Mouse (Mus musculus) layer of hippocampus, postnatal 10 days (tissue): ENCODE data around the gene Hbq1a. TPM values are rescaled to one million over a fixed set of nuclear protein-coding genes. Genes with fewer than 3 reads are reported as not detected.
"Not testable (repeated sequence)": the region's sequence is repeated elsewhere in the genome, so short reads cannot be mapped to it uniquely, and the experiment has no call there.

Experiments
- DNase-seq, 2 experiments: peaks; one replicate each; pipeline ENCODE4 v3.0.0; 2021; ENCODE audit warnings: low spot score in 2 of 2
- total RNA-seq, 2 experiments: library from RNA; stranded (reverse); gene quantifications; 2 replicates each; pipeline ENCODE4 v1.2.3; 2021

Hbq1a gene
- total RNA-seq, 2 experiments from 2014 or later = 1.6 to 2.7 TPM

DNA sequence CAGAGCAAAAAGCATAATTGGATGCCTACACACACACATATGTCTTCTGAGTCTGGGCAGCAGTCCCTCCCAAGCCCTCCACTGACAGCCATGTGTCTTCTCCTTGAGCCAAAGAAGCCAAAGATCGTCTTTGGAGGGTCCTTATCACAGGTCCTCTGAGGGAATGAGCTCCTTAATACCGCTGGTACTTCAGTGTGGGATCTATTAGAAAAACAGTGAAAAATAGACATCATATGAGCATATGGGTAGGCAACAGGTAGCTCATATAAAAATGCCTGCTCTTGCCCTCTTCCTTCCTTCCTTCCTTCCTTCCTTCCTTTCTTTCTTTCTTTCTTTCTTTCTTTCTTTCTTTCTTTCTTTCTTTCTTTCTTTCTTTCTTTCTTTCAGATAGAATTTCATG is 15.3 kb upstream of the Hbq1a start:
- not testable (repeated sequence) for DNase-seq

DNA sequence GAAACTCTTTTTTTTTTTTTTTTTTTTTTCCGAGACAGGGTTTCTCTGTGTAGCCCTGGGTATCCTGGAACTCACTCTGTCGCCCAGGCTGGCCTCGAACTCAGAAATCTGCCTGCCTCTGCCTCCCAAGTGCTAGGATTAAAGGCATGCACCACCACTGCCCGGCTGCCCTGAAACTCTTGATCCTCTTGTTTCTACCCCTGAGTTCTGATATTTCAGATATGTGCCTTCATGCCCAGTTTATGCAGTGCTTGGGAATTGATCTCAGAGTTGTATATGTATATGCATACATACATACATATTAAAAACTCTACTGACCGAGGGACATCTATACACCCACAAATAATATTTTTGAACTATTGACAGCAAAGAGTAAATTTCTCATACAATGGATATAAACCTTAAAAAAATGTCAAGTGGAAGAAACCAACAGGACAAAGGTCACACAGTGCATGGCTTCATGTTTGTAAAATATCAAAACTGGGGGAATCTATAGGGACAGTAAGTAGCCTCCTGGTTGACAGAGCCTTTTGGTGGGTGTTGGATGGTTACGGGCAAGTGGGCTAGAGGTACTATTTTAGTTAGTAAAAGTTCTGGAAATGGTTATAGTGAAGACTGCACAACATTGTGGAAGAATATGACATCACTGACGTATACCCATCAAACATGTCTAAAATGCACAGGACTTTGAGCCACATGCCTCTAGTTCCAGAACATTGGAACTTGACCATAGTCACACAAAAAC is 14.7 kb upstream of the Hbq1a start:
- DNase-seq = no peak

DNA sequence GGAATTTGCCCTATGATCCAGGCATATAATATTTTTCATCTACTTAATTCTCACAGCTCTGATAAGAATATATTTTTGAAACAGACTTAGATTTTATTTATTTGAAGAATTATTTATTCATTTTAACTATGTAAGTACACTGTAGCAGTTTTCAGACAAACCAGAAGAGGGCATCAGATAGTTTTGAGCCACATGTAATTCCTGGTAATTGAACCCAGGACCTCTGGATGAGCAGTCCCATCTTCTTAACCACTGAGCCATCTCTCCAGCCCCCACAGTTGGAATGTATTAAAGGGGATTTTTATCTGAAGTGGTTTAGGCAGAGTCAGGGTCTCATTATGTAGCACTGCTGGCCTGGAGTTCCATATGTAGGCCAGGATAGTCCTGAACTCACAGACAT is 14.0 kb upstream of the Hbq1a start:
- DNase-seq = not testable (repeated sequence)

DNA sequence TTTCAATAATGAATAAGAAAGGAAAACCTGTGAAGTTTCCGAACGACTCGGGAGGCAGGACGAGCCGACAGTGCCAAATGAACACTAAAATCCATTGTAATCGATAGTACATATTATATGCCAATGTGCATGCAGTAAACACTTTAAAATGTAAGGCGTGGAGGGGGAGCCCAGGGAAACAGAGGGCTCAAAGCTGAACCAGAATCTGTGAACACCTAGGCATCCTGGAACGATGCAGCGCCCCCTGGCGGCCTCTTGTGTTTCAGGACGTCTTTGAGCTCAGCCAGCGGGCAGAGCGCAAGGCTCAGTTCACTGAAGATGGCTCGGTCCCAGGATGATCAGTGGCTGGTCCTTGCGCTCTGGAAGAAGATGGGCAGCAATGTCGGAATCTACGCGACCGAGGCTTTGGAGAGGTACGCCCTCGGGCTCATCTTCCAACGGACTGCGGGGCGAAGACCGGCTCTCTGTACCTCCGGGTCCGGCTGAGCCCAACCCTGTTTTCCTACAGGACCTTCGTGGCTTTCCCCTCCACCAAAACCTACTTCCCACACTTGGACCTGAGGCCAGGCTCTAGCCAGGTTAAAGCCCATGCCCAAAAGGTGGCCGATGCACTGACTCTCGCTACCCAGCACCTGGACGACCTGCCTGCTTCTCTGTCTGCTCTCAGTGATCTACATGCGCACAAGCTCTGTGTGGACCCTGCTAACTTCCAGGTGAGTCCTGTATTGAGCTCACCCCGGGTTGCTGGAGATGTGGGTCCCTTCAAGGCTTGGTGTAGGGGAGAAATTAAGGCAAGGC is 13.0 kb upstream of the Hbq1a start, which contains the start of gene Hbq1b:
Hbq1b (plus strand) TSS at position 271 of the 798 bp plus-strand sequence.
- DNase-seq = peak; percentile 83 to 86

- no peak for DNase-seq
Measured at GRCm38 (mm10) chr11:32287493-32287825, 12.4 kb upstream of the Hbq1a start.

GRCm38 (mm10) chr11:32292819-32293218 is 7.0 kb upstream of the Hbq1a start:
- DNase-seq = not testable (repeated sequence)

DNA sequence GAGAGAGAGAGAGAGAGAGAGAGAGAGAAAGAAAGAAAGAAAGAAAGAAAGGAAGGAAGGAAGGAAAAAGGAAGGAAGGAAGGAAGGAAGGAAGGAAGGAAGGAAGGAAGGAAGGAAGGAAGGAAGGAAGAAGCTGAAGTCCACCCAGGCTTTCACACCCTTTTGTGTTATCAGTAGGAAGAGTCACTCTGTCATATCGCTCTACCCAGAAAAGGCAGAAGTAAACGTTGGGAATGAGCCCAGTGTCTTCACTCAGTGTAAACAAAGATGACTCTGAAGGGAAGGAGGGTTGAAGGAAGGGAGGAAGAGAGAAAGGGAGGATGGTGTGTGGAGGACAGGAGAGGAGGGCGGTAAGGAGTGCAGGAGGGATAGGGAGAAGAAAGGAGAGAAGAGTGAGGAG is 6.4 kb upstream of the Hbq1a start:
- DNase-seq = not testable (repeated sequence)

DNA sequence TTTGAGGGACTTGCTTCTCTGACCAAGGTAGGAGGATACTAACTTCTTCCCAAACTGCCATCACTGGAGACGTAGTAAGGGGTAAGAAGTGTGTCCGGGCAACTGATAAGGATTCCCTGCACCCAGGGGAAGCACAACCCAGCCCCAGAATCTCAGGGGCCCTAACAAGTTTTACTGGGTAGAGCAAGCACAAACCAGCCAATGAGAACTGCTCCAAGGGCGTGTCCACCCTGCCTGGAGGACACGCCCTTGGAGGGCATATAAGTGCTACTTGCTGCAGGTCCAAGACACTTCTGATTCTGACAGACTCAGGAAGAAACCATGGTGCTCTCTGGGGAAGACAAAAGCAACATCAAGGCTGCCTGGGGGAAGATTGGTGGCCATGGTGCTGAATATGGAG is 3.7 kb upstream of the Hbq1a start, which contains the start of gene Hba-a2:
Hba-a2 (plus strand) TSS at position 287 of the 400 bp plus-strand sequence.
- not testable (repeated sequence) for DNase-seq

DNA sequence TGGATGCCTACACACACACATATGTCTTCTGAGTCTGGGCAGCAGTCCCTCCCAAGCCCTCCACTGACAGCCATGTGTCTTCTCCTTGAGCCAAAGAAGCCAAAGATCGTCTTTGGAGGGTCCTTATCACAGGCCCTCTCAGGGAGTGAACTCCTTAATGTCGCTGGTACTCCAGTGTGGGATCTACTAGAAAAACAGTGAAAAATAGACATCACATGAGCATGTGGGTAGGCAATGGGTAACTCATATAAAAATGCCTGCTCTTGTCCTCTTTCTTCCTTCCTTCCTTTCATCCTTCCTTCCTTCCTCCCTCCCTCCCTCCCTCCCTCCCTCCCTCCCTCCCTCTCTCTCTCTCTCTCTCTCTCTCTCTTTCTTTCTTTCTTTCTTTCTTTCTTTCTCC is 2.5 kb upstream of the Hbq1a start:
- DNase-seq = not testable (repeated sequence)

GRCm38 (mm10) chr11:32297866-32298531 is 1.9 kb upstream of the Hbq1a start:
- DNase-seq = no peak

- DNase-seq = no peak
Measured at GRCm38 (mm10) chr11:32298532-32298918, 1.3 kb upstream of the Hbq1a start.

- no peak for DNase-seq
Measured at GRCm38 (mm10) chr11:32300279-32301267, 704 bp downstream of the Hbq1a start.

GRCm38 (mm10) chr11:32301506-32301905 is 1.6 kb downstream of the Hbq1a start:
- no peak for DNase-seq

GRCm38 (mm10) chr11:32302824-32303419 is 3.1 kb downstream of the Hbq1a start:
- peak in 1 of 2 experiments; percentile 25 for DNase-seq

- no peak for DNase-seq
Measured at GRCm38 (mm10) chr11:32303455-32303854, 3.6 kb downstream of the Hbq1a start.

- DNase-seq = no peak
Measured at GRCm38 (mm10) chr11:32307006-32307405, 7.1 kb downstream of the Hbq1a start.

DNA sequence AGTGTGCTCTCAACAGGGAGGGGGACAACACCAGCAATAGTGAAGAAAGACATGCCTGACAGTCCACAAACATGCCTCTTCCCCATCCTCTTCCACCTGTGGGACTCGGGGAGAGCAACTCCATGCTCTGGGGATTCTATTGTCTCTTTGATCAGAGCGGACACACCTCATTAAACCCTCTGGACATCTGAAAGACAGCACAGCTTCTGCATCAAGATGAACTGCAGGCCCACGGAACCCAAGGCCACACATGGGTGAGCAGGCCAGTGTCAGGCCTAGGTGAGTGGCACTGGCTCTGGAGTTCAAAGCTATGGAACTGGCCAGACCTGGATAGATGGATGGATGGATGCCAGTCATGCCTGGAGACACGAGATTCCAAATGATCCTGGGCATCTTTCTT is 9.6 kb downstream of the Hbq1a start:
- no peak for DNase-seq

- DNase-seq = no peak
Measured at GRCm38 (mm10) chr11:32309928-32310327, 10.1 kb downstream of the Hbq1a start.

GRCm38 (mm10) chr11:32316009-32316408 is 16.1 kb downstream of the Hbq1a start:
- no peak for DNase-seq

DNA sequence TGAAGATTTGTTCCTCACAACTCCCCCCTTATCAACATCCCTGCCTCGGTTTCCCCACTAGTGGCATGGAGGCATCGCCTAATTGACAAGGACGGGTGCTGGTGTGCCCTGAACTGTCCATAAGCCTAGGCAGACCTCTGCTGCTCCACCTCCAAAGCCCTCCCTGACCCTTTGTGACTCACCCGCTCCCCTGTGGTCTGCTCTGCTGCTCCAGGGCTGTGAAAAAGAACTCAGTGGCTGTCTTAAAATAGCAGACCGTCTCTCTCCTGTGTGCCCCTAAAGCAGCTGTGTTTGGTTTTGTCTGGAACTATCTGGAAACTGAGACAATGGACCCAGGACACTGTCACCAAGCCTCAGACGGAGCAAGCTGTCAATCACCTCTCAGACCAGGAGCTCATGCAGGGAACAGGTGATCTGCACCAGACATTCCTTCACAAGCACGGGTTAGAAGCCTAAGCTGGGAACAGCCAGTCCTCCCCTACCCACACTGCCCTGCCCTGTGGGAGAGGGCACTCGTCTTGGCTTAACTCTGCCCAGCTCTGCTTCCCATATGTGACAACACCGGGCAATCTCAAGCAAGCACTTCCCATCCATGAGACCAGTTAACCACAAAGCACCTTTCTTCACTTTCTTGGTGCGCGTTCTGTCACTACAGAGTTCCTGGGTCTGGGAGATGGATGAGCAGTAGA is 20.8 kb downstream of the Hbq1a start:
- no peak for DNase-seq
